Mouse (Mus musculus): ENCODE results near the gene Gjc2. TPM values are rescaled to one million over a fixed set of nuclear protein-coding genes. Genes with fewer than 3 reads are reported as not detected.
A peak's percentile ranks its signal among the peaks of the same experiment; 100 is the strongest.

Gjc2 gene
- polyA plus RNA-seq, 1 experiment from 2014 or later: 0.52 TPM

DNA sequence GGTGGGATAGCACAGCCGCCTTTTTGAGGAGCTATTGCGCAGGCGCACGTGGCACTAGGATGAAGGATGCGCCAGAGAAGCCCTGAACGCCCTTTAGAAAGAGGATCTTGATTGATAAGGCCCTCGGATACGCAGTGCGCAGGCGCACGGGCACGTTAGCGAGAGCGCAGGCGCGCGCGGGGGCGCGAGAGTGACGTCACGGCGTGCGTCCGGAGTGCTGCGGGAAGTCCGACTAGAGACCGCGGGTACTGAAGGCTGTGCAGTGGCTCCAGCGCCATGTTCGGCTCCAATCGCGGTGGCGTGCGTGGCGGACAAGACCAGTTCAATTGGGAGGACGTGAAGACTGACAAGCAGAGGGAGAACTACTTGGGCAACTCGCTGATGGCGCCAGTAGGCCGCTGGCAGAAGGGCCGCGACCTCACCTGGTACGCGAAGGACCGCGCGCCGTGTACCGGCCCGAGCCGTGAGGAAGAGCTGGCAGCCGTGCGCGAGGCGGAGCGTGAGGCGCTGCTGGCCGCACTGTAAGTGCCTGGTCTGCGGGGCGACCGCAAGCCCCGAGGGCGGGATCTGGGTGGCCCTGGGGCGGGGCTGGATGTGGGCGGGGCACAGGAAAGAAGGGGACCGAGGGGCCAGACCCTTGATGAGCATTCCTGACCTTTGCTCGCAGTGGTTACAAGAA is 25.3 kb upstream of the Gjc2 start, which contains the start of gene 2310033P09Rik:
2310033P09Rik (plus strand) TSS at position 169 of the 679 bp plus-strand sequence.
- under 1% methylated on average over 67 of the region's 67 CpGs for WGBS
- Histone ChIP-seq H3K4me1 (peaks cover 20% of the 10 kb centered on the region), H3K36me3 (peaks cover 62% of the 10 kb centered on the region), H3K9ac (peak within 1 kb of the TSS; percentile 85), H3K9me3 (replicated peaks) (no peaks in the 10 kb centered on the region), H3K4me2 (replicated peaks) (peak within 1 kb of the TSS; percentile 84), H3K27me3 (no peaks in the 10 kb centered on the region), H3K27ac (replicated peaks) (peak within 1 kb of the TSS; percentile 93), H3K4me3 (replicated peaks) (peak within 1 kb of the TSS; percentile 98)
- ATAC-seq (ENCODE audit: insufficient number of reproducible peaks, low FRiP score, low TSS enrichment, low read depth): peak; percentile 81

DNA sequence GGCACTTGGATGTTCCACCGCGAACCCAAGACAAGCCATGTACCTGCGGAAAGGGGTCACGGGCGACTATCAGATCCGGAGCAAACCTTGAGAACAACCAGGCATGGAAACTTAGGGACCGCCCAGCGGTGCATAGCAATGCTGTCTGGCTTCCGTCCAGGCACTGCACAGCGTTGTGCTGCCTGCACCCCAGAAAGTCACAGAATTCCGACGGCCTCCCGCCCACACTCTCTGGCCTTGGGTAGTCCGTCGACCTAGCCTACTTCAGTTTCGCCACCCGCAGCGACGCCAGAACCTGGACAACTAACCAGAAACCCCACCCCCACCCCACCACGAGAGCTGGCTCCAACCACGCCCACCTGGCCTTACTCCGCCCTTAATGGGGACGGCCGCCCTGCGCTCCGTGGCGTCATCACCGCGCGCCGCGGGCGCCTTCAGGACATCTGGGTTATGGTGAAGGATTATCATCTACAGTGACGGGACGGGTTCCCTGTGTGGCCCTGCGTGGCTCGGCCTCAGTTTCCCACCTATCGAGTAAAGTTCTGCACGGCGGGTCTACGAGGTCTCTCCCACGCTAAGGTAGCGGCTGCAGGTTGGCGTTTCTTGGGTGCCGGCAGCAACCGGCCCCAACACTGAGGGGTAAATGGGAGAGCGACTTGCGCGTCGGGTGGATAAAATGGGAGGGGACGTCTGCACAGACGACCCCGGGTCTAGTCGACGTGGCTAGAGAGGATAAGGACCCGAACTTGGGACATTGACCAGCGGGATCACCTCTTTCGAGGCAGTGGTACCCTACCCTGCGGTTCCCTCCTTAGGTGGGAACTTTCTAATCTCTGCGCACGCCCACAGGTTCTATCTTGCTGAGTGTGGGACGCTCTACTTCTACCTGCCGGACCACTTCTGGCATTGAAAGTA is 19.3 kb upstream of the Gjc2 start, which contains the start of gene Mrpl55:
Mrpl55 (plus strand) TSS at position 406 of the 915 bp plus-strand sequence.
- Histone ChIP-seq H3K4me3 (replicated peaks) (peak within 1 kb of the TSS; percentile 96), H3K4me2 (replicated peaks) (peak within 1 kb of the TSS; percentile 93), H3K36me3 (peaks cover 35% of the 10 kb centered on the region), H3K27ac (replicated peaks) (peak within 1 kb of the TSS; percentile 84), H3K27me3 (no peaks in the 10 kb centered on the region), H3K9me3 (replicated peaks) (no peaks in the 10 kb centered on the region), H3K9ac (peak within 1 kb of the TSS; percentile 81), H3K4me1 (peaks cover 14% of the 10 kb centered on the region)
- under 1% methylated on average over 63 of the region's 63 CpGs for WGBS
- ATAC-seq (ENCODE audit: insufficient number of reproducible peaks, low FRiP score, low TSS enrichment, low read depth): peak; percentile 93

DNA sequence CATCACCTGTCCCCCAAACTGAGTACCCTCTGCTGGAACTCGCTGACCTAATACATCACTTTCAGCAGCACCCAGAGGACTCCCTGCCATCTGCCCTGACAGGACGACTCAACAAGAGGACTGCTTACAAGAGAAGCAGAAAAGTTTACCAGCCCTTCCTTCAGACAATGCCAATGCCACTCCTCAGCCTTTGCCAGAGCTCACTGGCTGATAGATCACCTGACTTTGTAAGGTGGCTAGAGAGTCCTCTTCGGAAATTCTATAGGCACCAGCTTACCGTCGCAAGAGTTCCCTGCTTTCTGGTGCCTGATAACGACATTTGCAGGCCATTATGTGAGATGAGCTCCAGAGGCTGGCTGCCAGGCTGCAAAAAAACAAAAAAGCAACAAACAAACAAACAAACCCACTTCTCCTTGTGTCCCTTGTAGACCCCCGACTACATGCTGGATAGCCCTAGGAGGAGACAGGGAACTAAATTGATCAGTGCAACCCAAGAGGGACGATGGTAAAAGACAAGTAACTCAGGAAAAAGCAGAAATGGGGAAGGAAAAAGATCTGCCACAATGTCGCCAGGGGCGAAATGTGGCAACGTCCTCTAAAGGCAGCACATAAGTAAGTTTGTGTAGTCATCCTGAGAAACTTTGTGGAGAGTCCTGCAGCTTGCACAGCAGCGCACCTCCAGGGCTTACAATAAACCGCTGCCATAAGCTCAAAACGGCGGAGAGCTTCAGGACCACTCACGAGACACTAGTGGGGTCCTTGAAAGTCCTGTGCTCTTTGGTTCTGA is 18.4 kb upstream of the Gjc2 start:
- H3K4me2 ChIP-seq (replicated peaks): peak overlapping the region; percentile 93
- H3K36me3 ChIP-seq: peaks cover 31% of the 10 kb centered on the region
- H3K4me1 ChIP-seq: peaks cover 14% of the 10 kb centered on the region
- H3K27ac ChIP-seq (replicated peaks): peak overlapping the region; percentile 84
- ATAC-seq (ENCODE audit: insufficient number of reproducible peaks, low FRiP score, low TSS enrichment, low read depth): no peak
- no peaks in the 10 kb centered on the region for H3K27me3 ChIP-seq
- peak overlapping the region; percentile 81; the same call in 1 of the 2 replicates for H3K9ac ChIP-seq
- peak overlapping the region; percentile 96 for H3K4me3 ChIP-seq (replicated peaks)
- 31% methylated on average over 16 of the region's 16 CpGs for WGBS
- H3K9me3 ChIP-seq (replicated peaks): no peaks in the 10 kb centered on the region

DNA sequence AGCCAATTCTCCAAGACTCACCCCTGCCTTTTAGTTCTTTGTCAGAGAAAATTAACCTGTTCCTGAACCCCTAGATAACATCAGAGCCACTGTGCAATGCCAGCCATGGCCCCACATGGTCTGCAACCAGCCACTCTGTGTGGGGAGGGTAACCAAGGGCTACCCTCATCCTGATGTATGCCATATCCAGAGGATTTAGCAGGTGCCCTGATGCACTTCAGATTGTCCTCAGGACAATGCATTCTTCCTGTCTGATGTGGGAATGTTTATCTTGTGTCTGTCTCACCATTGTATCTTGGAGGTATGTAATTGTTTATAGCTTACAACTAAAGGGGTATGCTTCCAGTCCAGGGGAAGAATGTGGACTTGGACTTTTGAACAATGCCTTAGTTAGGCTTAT is 13.2 kb upstream of the Gjc2 start:
- Histone ChIP-seq H3K4me2 (replicated peaks) (no peak overlapping the region), H3K9me3 (replicated peaks) (no peaks in the 10 kb centered on the region), H3K27me3 (no peaks in the 10 kb centered on the region), H3K9ac (no peak overlapping the region), H3K4me3 (replicated peaks) (no peak overlapping the region), H3K36me3 (peaks cover 8% of the 10 kb centered on the region), H3K27ac (replicated peaks) (no peak overlapping the region), H3K4me1 (peaks cover 4% of the 10 kb centered on the region)
- ATAC-seq (ENCODE audit: insufficient number of reproducible peaks, low FRiP score, low TSS enrichment, low read depth): no peak

GRCm38 (mm10) chr11:59192059-59192386 is 9.0 kb upstream of the Gjc2 start, which contains the start of gene Guk1:
TSS of gene Guk1 (minus strand) at chr11:59192212.
- 6% methylated on average over 16 of the region's 16 CpGs for WGBS

DNA sequence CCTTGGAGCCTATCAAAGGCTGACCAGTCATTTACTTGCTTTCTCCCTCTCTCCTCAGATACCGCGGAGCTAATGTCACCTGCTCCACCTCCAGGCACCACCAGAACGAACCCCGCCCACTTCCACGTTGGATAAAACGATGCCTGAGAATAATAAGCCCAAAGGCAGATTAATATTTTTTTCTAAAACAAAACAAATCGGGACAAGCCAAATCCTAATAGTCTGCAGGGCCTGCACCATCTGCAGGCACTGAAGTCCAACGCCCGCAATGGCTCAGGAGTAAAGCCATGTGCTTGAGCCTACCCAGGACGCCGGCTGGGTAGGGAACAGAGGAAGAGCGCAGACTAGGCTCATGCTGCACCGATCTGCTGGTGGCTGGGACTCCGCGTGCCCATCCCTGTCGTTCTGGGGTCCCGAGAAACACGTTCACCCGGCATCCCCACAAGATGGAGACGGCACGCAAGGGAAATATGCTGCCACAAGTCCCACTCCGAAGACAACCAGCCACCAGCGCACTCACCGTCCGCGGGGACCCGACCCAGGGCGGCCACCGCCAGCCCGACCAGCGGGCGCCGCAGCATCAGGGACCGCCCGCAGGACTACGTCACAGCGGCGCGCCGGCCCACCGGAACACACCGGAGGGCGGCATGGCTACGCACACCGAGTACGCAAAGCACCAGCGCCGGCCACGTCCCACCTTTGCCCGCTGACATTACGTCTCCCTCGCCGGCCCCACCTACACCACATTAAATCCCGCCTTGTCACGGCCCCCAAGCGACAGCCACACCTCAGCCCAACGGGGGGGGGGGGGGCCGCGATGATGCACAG is 8.4 kb upstream of the Gjc2 start:
- under 1% methylated on average over 59 of the region's 59 CpGs for WGBS
- Histone ChIP-seq H3K4me3 (replicated peaks) (peak overlapping the region; percentile 72), H3K4me2 (replicated peaks) (peak overlapping the region; percentile 80), H3K9me3 (replicated peaks) (no peaks in the 10 kb centered on the region), H3K27me3 (no peaks in the 10 kb centered on the region), H3K9ac (peak overlapping the region; percentile 62), H3K36me3 (peaks cover 9% of the 10 kb centered on the region; the same call in 1 of the 2 replicates), H3K4me1 (peaks cover 13% of the 10 kb centered on the region), H3K27ac (replicated peaks) (peak overlapping the region; percentile 94)
- peak; percentile 93 for ATAC-seq (ENCODE audit: insufficient number of reproducible peaks, low FRiP score, low TSS enrichment, low read depth)

More at GRCm38 (mm10) chr11:59192059-59192386, 9.0 kb upstream of the Gjc2 start, which contains the start of gene Guk1:
- Histone ChIP-seq H3K4me1 (peaks cover 13% of the 10 kb centered on the region), H3K4me2 (replicated peaks) (peak within 1 kb of the TSS; percentile 80), H3K27me3 (no peaks in the 10 kb centered on the region), H3K4me3 (replicated peaks) (peak within 1 kb of the TSS; percentile 72), H3K27ac (replicated peaks) (peak within 1 kb of the TSS; percentile 94), H3K9ac (peak within 1 kb of the TSS; percentile 62), H3K9me3 (replicated peaks) (no peaks in the 10 kb centered on the region), H3K36me3 (0 out of 2 replicates have a peak, but pooled peaks cover 4% of the 10 kb centered on the region)
- no peak for ATAC-seq (ENCODE audit: insufficient number of reproducible peaks, low FRiP score, low TSS enrichment, low read depth)

- Histone ChIP-seq H3K4me3 (replicated peaks) (no peak overlapping the region), H3K36me3 (peaks cover 34% of the 10 kb centered on the region), H3K27me3 (no peaks in the 10 kb centered on the region), H3K9ac (no peak overlapping the region), H3K4me2 (replicated peaks) (no peak overlapping the region), H3K27ac (replicated peaks) (no peak overlapping the region), H3K9me3 (replicated peaks) (no peaks in the 10 kb centered on the region), H3K4me1 (peaks cover 13% of the 10 kb centered on the region)
- no peak for ATAC-seq (ENCODE audit: insufficient number of reproducible peaks, low FRiP score, low TSS enrichment, low read depth)
- WGBS: 79% methylated on average over 6 of the region's 6 CpGs
These were observed 4.7 kb upstream of the Gjc2 start for GRCm38 (mm10) chr11:59187706-59188105.

DNA sequence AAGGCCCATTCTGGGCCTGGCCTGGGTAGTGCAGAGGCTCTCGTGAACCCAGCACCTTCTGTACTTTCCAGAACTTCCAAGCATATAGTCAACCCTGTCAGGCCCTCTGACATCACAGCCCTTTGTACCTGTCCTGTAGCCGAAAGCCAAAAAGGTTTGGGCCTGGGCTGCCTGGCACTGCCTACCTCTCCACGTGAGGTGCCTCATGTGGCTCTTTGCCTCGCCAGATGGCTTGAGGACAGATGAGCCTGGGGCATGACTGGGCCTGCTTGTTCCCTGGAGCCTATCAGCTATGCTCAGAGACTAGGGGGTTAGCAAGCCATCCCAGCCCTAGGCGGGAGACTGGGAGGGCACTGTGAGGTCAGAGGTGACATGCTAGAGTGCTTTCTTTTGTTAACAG is 2.5 kb upstream of the Gjc2 start:
- peaks cover 7% of the 10 kb centered on the region; the same call in 1 of the 2 replicates for H3K4me1 ChIP-seq
- peaks cover 34% of the 10 kb centered on the region for H3K36me3 ChIP-seq
- no peak overlapping the region for H3K27ac ChIP-seq (replicated peaks)
- no peak overlapping the region for H3K4me3 ChIP-seq (replicated peaks)
- WGBS: 64% methylated on average over 5 of the region's 5 CpGs
- no peak overlapping the region for H3K4me2 ChIP-seq (replicated peaks)
- H3K27me3 ChIP-seq: no peaks in the 10 kb centered on the region
- H3K9ac ChIP-seq: no peak overlapping the region
- no peak for ATAC-seq (ENCODE audit: insufficient number of reproducible peaks, low FRiP score, low TSS enrichment, low read depth)
- no peaks in the 10 kb centered on the region for H3K9me3 ChIP-seq (replicated peaks)

DNA sequence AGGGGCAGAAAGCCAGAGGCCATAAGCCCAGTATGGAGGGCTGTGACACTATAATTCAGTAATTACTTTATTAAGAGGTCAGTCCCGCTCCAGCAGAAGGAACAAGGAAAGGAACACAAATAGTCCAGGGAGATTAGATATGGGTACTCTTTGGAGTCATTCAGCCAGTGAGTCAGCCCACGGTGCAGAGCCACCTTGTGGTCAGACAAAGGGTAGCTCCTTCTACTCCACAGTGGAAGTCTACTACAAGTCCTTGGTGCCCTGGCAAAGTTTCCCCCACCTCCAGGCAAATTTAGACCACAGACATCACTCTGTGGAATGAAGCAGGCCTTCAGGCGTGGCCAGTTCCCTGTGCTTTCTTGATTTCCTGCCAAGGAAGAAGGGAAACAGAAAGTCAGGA is 808 bp upstream of the Gjc2 start:
- peaks cover 11% of the 10 kb centered on the region for H3K27me3 ChIP-seq
- no peak overlapping the region for H3K9ac ChIP-seq
- no peak overlapping the region for H3K4me3 ChIP-seq (replicated peaks)
- H3K4me1 ChIP-seq: no peaks in the 10 kb centered on the region
- no peak overlapping the region for H3K4me2 ChIP-seq (replicated peaks)
- H3K27ac ChIP-seq (replicated peaks): no peak overlapping the region
- WGBS: 39% methylated on average over 3 of the region's 3 CpGs
- no peaks in the 10 kb centered on the region for H3K9me3 ChIP-seq (replicated peaks)
- H3K36me3 ChIP-seq: peaks cover 34% of the 10 kb centered on the region
- ATAC-seq (ENCODE audit: insufficient number of reproducible peaks, low FRiP score, low TSS enrichment, low read depth): 0 out of 2 replicates have a peak, but pooled peaks have one; percentile 25

GRCm38 (mm10) chr11:59176921-59177320 is 6.1 kb downstream of the Gjc2 start:
- ATAC-seq (ENCODE audit: insufficient number of reproducible peaks, low FRiP score, low TSS enrichment, low read depth): no peak
- peaks cover 7% of the 10 kb centered on the region; the same call in 1 of the 2 replicates for H3K4me1 ChIP-seq
- H3K27me3 ChIP-seq: peaks cover 71% of the 10 kb centered on the region
- peak overlapping the region; percentile 28 for H3K4me2 ChIP-seq (replicated peaks)
- WGBS: 6% methylated on average over 33 of the region's 34 CpGs
- peak overlapping the region; percentile 27; the same call in 1 of the 2 replicates for H3K4me3 ChIP-seq (replicated peaks)
- no peaks in the 10 kb centered on the region for H3K36me3 ChIP-seq
- no peak overlapping the region for H3K27ac ChIP-seq (replicated peaks)
- H3K9me3 ChIP-seq (replicated peaks): no peaks in the 10 kb centered on the region
- no peak overlapping the region for H3K9ac ChIP-seq

Data from embryonic facial prominence, embryonic 15.5 days (tissue).